Mouse (Mus musculus) urinary bladder, postnatal 25 days (tissue): ENCODE measurements around the gene Birc2.

ENCODE experiments used
- DNase-seq: peaks from one replicate; pipeline ENCODE4 v3.0.0; 2022; ENCODE audit warnings: low spot score

Gene Birc2

GRCm38 (mm10) chr9:7785396-7785795 is 51.5 kb downstream of the Birc2 start:
- DNase-seq, result no peak

GRCm38 (mm10) chr9:7784615-7785012 is 52.2 kb downstream of the Birc2 start:
- no peak for DNase-seq

- no peak for DNase-seq
Measured at GRCm38 (mm10) chr9:7783823-7784614, 52.8 kb downstream of the Birc2 start.

GRCm38 (mm10) chr9:7780250-7781150 is 56.4 kb downstream of the Birc2 start:
- DNase-seq, result no peak

GRCm38 (mm10) chr9:7779786-7780185 is 57.1 kb downstream of the Birc2 start:
- no peak for DNase-seq

- no peak for DNase-seq
Measured at GRCm38 (mm10) chr9:7778771-7779170, 58.1 kb downstream of the Birc2 start.

- DNase-seq, result no peak
Measured at GRCm38 (mm10) chr9:7777652-7778051, 59.2 kb downstream of the Birc2 start.

GRCm38 (mm10) chr9:7776940-7777339 is 59.9 kb downstream of the Birc2 start:
- no peak for DNase-seq

GRCm38 (mm10) chr9:7775986-7776385 is 60.9 kb downstream of the Birc2 start:
- DNase-seq, result no peak

- DNase-seq, result no peak
Measured at GRCm38 (mm10) chr9:7775011-7775410, 61.9 kb downstream of the Birc2 start.

GRCm38 (mm10) chr9:7774538-7774937 is 62.3 kb downstream of the Birc2 start:
- no peak for DNase-seq

GRCm38 (mm10) chr9:7773686-7774085 is 63.2 kb downstream of the Birc2 start:
- DNase-seq, result no peak

- no peak for DNase-seq
Measured at GRCm38 (mm10) chr9:7772773-7773454, 64.0 kb downstream of the Birc2 start.

GRCm38 (mm10) chr9:7772361-7772760 is 64.5 kb downstream of the Birc2 start:
- DNase-seq, result no peak

- DNase-seq, result no peak
Measured at GRCm38 (mm10) chr9:7769491-7769890, 67.4 kb downstream of the Birc2 start.

GRCm38 (mm10) chr9:7769081-7769480 is 67.8 kb downstream of the Birc2 start:
- no peak for DNase-seq
